Mouse (Mus musculus) neural tube, embryonic 11.5 days (tissue): ENCODE results near the gene Cct8l1. TPM values are rescaled to one million over a fixed set of nuclear protein-coding genes. Genes with fewer than 3 reads are reported as not detected.
A peak's percentile ranks its signal among the peaks of the same experiment; 100 is the strongest.

Source experiments
- ATAC-seq: fragments of 200-750 bp; cut with Nextera tagmentation; 2 replicates; pipeline ENCODE4 v1.8.0; 2017; ENCODE audit warnings: moderate number of reproducible peaks, mild to moderate bottlenecking, moderate TSS enrichment, moderate library complexity; ENCODE audit not compliant: insufficient read depth, low FRiP score, low TSS enrichment
- DNase-seq: peaks from one replicate; pipeline ENCODE4 v3.0.0-alpha.2; 2015; ENCODE audit warnings: low spot score
- H3K27ac ChIP-seq: fragments of 300-500 bp; sonication (generic); 2 replicates; pipeline ENCODE4 v1.5.1; 2014; ENCODE audit warnings: low read depth, mild to moderate bottlenecking, low read length
- H3K27me3 ChIP-seq: fragments of 300-500 bp; sonication (generic); 2 replicates; pipeline ENCODE4 v1.6.1; 2014; ENCODE audit warnings: mild to moderate bottlenecking, low read length, mixed read lengths; ENCODE audit not compliant: control insufficient read depth, insufficient read depth
- H3K36me3 ChIP-seq: fragments of 300-500 bp; sonication (generic); 2 replicates; pipeline ENCODE4 v1.6.1; 2014; ENCODE audit warnings: mild to moderate bottlenecking, low read length, moderate library complexity, mixed read lengths; ENCODE audit not compliant: control insufficient read depth, insufficient read depth
- H3K4me1 ChIP-seq: fragments of 300-500 bp; sonication (generic); 2 replicates; pipeline ENCODE4 v1.6.1; 2014; ENCODE audit warnings: low read length, mixed read lengths; ENCODE audit not compliant: control insufficient read depth, insufficient read depth
- H3K4me2 ChIP-seq: fragments of 300-500 bp; sonication (generic); 2 replicates; pipeline ENCODE4 v1.6.1; 2014; ENCODE audit warnings: low read depth, mild to moderate bottlenecking, moderate library complexity
- H3K4me3 ChIP-seq: fragments of 300-500 bp; sonication (generic); 2 replicates; pipeline ENCODE4 v1.5.1; 2014; ENCODE audit warnings: low read depth, low read length
- H3K9ac ChIP-seq: fragments of 300-500 bp; sonication (generic); 2 replicates; pipeline ENCODE4 v1.6.1; 2014; ENCODE audit warnings: mild to moderate bottlenecking, low read length
- H3K9me3 ChIP-seq: fragments of 300-500 bp; sonication (generic); 2 replicates; pipeline ENCODE4 v1.6.1; 2016; ENCODE audit warnings: low read length; ENCODE audit not compliant: control insufficient read depth
- WGBS: fragments of 180-500 bp; shearing (Covaris S2); extraction: QIAGEN DNeasy Blood & Tissue Kit; methylation state at CpG from one replicate; pipeline ENCODE4 v1.1.7; 2014; 5-methylcytosine and 5-hydroxymethylcytosine counted together
- polyA plus RNA-seq: library from polyadenylated mRNA; unstranded; fragments of >200 nt; fragmentation: Nextera tagmentation; extraction: Ambion mirVana; gene quantifications from 2 replicates; pipeline ENCODE4 v1.2.1, GENCODE M21; 2014

Cct8l1 gene
- polyA plus RNA-seq, 1 experiment from 2014 or later = not detected

- no peaks in the 10 kb centered on the region for H3K4me1 ChIP-seq
- H3K4me2 ChIP-seq = no peak overlapping the region
- H3K27ac ChIP-seq = no peak overlapping the region
- H3K36me3 ChIP-seq = no peaks in the 10 kb centered on the region
- H3K27me3 ChIP-seq = no peaks in the 10 kb centered on the region
- 53% methylated on average over 5 of the region's 5 CpGs for WGBS
- no peak overlapping the region for H3K4me3 ChIP-seq
- DNase-seq = no peak
- no peak overlapping the region for H3K9ac ChIP-seq
- no peaks in the 10 kb centered on the region for H3K9me3 ChIP-seq
- ATAC-seq = no peak
These were observed 10.2 kb downstream of the Cct8l1 start for GRCm38 (mm10) chr5:25526116-25526515.

- no peak overlapping the region for H3K4me3 ChIP-seq
- no peaks in the 10 kb centered on the region for H3K9me3 ChIP-seq
- DNase-seq = no peak
- no peak for ATAC-seq
- no peaks in the 10 kb centered on the region for H3K36me3 ChIP-seq
- no peak overlapping the region for H3K9ac ChIP-seq
- WGBS = 61% methylated on average over 4 of the region's 4 CpGs
- H3K27ac ChIP-seq = no peak overlapping the region
- H3K27me3 ChIP-seq = no peaks in the 10 kb centered on the region
- no peaks in the 10 kb centered on the region for H3K4me1 ChIP-seq
- H3K4me2 ChIP-seq = no peak overlapping the region
These were observed 11.1 kb downstream of the Cct8l1 start for GRCm38 (mm10) chr5:25526926-25527325.

- H3K36me3 ChIP-seq = no peaks in the 10 kb centered on the region
- H3K4me3 ChIP-seq = no peak overlapping the region
- ATAC-seq (no peak), DNase-seq (no peak)
- no peak overlapping the region for H3K27ac ChIP-seq
- no peaks in the 10 kb centered on the region for H3K9me3 ChIP-seq
- no peaks in the 10 kb centered on the region for H3K27me3 ChIP-seq
- WGBS = 76% methylated on average over 1 of the region's 1 CpGs
- no peak overlapping the region for H3K9ac ChIP-seq
- H3K4me1 ChIP-seq = no peaks in the 10 kb centered on the region
- H3K4me2 ChIP-seq = no peak overlapping the region
These were observed 12.1 kb downstream of the Cct8l1 start for GRCm38 (mm10) chr5:25527971-25528370.

- DNase-seq = no peak
- Histone ChIP-seq H3K4me3 (peak overlapping the region; percentile 58), H3K9me3 (no peaks in the 10 kb centered on the region), H3K27me3 (no peaks in the 10 kb centered on the region), H3K4me2 (peak overlapping the region; percentile 67), H3K9ac (peak overlapping the region; percentile 53), H3K4me1 (no peaks in the 10 kb centered on the region), H3K36me3 (no peaks in the 10 kb centered on the region), H3K27ac (peak overlapping the region; percentile 45)
- ATAC-seq = no peak; the same call in 1 of the 2 replicates
- 9% methylated on average over 22 of the region's 22 CpGs for WGBS
These were observed 13.1 kb downstream of the Cct8l1 start for GRCm38 (mm10) chr5:25528851-25529528.

- peak; percentile 100 for ATAC-seq
- WGBS = under 1% methylated on average over 76 of the region's 87 CpGs
- H3K36me3 ChIP-seq = no peaks in the 10 kb centered on the region
These were observed 13.9 kb downstream of the Cct8l1 start for GRCm38 (mm10) chr5:25529529-25530421.

GRCm38 (mm10) chr5:25530629-25531028 is 14.8 kb downstream of the Cct8l1 start:
- WGBS = 38% methylated on average over 2 of the region's 2 CpGs
- DNase-seq (no peak), ATAC-seq (no peak)
- Histone ChIP-seq H3K4me3 (peak overlapping the region; percentile 58), H3K9ac (no peak overlapping the region), H3K4me1 (no peaks in the 10 kb centered on the region), H3K9me3 (no peaks in the 10 kb centered on the region), H3K36me3 (no peaks in the 10 kb centered on the region), H3K27me3 (no peaks in the 10 kb centered on the region), H3K4me2 (peak overlapping the region; percentile 58), H3K27ac (no peak overlapping the region)

More at GRCm38 (mm10) chr5:25529529-25530421, 13.9 kb downstream of the Cct8l1 start:
- Histone ChIP-seq H3K27ac (peak overlapping the region; percentile 89), H3K4me3 (peak overlapping the region; percentile 58), H3K9ac (peak overlapping the region; percentile 75), H3K9me3 (no peaks in the 10 kb centered on the region), H3K27me3 (no peaks in the 10 kb centered on the region), H3K4me2 (peak overlapping the region; percentile 67), H3K4me1 (no peaks in the 10 kb centered on the region)
- DNase-seq = peak; percentile 100

GRCm38 (mm10) chr5:25532256-25533147 is 16.6 kb downstream of the Cct8l1 start:
- Histone ChIP-seq H3K4me1 (no peaks in the 10 kb centered on the region), H3K27ac (no peak overlapping the region), H3K4me3 (no peak overlapping the region), H3K4me2 (no peak overlapping the region), H3K36me3 (no peaks in the 10 kb centered on the region), H3K27me3 (no peaks in the 10 kb centered on the region), H3K9ac (no peak overlapping the region), H3K9me3 (no peaks in the 10 kb centered on the region)
- DNase-seq (no peak), ATAC-seq (no peak)
- 56% methylated on average over 18 of the region's 18 CpGs for WGBS

- Histone ChIP-seq H3K9ac (no peak overlapping the region), H3K27ac (no peak overlapping the region), H3K27me3 (no peaks in the 10 kb centered on the region), H3K9me3 (no peaks in the 10 kb centered on the region), H3K4me1 (no peaks in the 10 kb centered on the region), H3K4me2 (no peak overlapping the region), H3K36me3 (no peaks in the 10 kb centered on the region), H3K4me3 (no peak overlapping the region)
- WGBS = 87% methylated on average over 5 of the region's 5 CpGs
- DNase-seq (no peak), ATAC-seq (no peak)
These were observed 17.4 kb downstream of the Cct8l1 start for GRCm38 (mm10) chr5:25533298-25533697.
